Mouse (Mus musculus): ENCODE results near the gene Tmem246. TPM values are rescaled to one million over a fixed set of nuclear protein-coding genes. Genes with fewer than 3 reads are reported as not detected.
A peak's percentile ranks its signal among the peaks of the same experiment; 100 is the strongest.

The Tmem246 gene
- polyA plus RNA-seq, 1 experiment from 2014 or later = 22.6 TPM

GRCm38 (mm10) chr4:49549383-49549782, 48.3 kb downstream of the Tmem246 start, which contains the start of gene Aldob:
Aldob (minus strand) TSS chr4:49549546.
- Histone ChIP-seq H3K27me3 (replicated peaks; ENCODE audit: control insufficient read depth, insufficient read depth, low read length) (no peaks in the 10 kb centered on the region), H3K36me3 (ENCODE audit: control insufficient read depth, insufficient read depth, low read length) (0 out of 2 replicates have a peak, but pooled peaks cover 2% of the 10 kb centered on the region), H3K4me1 (ENCODE audit: control insufficient read depth, insufficient read depth, low read length) (no peaks in the 10 kb centered on the region), H3K4me3 (ENCODE audit: low read length) (peak within 1 kb of the TSS; percentile 50), H3K9ac (ENCODE audit: low read depth, low read length) (peak within 1 kb of the TSS; percentile 66), H3K4me2 (ENCODE audit: low read depth, low read length) (peak within 1 kb of the TSS; percentile 46), H3K9me3 (ENCODE audit: control insufficient read depth, low read length) (no peaks in the 10 kb centered on the region), H3K27ac (ENCODE audit: low read length) (peak within 1 kb of the TSS; percentile 91)
- 26% methylated on average over 3 of the region's 3 CpGs for WGBS
- peak; percentile 86 for ATAC-seq

DNA sequence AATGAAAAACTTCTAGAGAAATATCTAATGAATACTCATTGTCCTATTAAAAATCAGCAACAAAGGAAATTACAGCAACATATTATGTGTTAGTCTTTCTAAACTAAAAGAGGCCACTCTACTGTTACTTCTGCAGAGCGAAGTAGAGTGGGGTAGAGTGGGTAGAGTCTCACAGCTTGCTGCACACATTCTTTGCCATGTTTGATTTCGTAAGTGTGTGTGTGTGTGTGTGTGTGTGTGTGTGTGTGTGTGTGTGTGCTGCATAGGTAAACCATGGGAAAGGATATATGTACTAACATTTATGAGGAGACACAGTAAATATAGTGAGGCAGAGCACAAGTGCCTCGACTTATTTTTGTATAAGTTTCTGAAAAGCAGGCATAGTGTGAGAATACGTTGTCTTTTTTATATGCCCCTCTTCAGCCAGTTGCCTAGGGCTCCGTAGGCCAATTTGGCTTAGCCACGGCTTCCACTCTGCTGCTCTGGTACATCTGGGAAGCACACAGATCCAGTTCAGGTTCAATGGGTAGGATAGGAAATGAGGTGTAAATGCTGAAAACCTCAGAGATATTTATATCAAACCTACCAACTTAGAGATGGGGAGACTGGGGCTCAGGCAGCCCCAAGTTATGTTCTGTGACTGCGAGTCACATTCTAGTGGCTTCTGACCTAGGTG, 50.0 kb downstream of the Tmem246 start:
- ATAC-seq = peak; percentile 47
- Histone ChIP-seq H3K4me1 (ENCODE audit: control insufficient read depth, insufficient read depth, low read length) (no peaks in the 10 kb centered on the region), H3K36me3 (ENCODE audit: control insufficient read depth, insufficient read depth, low read length) (0 out of 2 replicates have a peak, but pooled peaks cover 2% of the 10 kb centered on the region), H3K4me3 (ENCODE audit: low read length) (peak overlapping the region; percentile 50), H3K27ac (ENCODE audit: low read length) (peak overlapping the region; percentile 91), H3K9me3 (ENCODE audit: control insufficient read depth, low read length) (no peaks in the 10 kb centered on the region), H3K27me3 (replicated peaks; ENCODE audit: control insufficient read depth, insufficient read depth, low read length) (no peaks in the 10 kb centered on the region), H3K9ac (ENCODE audit: low read depth, low read length) (peak overlapping the region; percentile 66), H3K4me2 (ENCODE audit: low read depth, low read length) (peak overlapping the region; percentile 46)
- WGBS = 71% methylated on average over 7 of the region's 7 CpGs

DNA sequence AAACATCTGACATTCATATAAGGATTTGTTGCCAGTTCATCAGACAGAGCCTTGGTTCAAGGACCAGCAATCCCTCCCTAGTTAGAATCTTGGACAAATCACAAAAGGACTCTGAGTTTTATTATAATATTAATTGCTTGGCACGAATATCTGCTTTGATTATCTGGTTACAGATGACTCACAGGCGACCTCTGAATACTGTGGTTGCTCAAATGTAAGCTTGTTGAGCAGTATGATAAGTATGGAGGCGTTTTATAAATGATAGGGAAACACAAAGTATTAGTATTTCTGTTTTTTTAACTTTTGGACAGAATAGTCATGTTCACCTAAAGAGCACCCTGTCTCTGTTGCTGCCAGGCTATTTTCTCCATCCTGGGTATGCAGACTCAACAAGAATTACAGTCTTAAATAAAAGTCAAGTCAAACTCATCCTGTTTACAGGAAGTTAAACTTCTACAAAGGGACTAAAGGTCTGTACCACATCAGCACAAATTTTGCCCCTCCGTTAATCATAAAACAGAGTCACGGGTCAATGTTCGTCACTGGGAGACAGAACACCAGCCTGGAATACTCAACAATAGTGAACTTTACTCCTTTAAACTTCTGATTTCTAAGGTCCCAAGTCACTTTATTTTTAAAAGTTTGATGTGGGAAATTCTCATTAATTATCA, 50.7 kb downstream of the Tmem246 start:
- peak; percentile 85 for ATAC-seq
- Histone ChIP-seq H3K36me3 (ENCODE audit: control insufficient read depth, insufficient read depth, low read length) (0 out of 2 replicates have a peak, but pooled peaks cover 2% of the 10 kb centered on the region), H3K4me2 (ENCODE audit: low read depth, low read length) (peak overlapping the region; percentile 30; the same call in 1 of the 2 replicates), H3K27me3 (replicated peaks; ENCODE audit: control insufficient read depth, insufficient read depth, low read length) (no peaks in the 10 kb centered on the region), H3K4me3 (ENCODE audit: low read length) (peak overlapping the region; percentile 20), H3K4me1 (ENCODE audit: control insufficient read depth, insufficient read depth, low read length) (no peaks in the 10 kb centered on the region), H3K9ac (ENCODE audit: low read depth, low read length) (no peak overlapping the region), H3K9me3 (ENCODE audit: control insufficient read depth, low read length) (no peaks in the 10 kb centered on the region), H3K27ac (ENCODE audit: low read length) (peak overlapping the region; percentile 65)
- 36% methylated on average over 6 of the region's 6 CpGs for WGBS

- Histone ChIP-seq H3K4me3 (ENCODE audit: low read length) (peak overlapping the region; percentile 11; the same call in 1 of the 2 replicates), H3K27me3 (replicated peaks; ENCODE audit: control insufficient read depth, insufficient read depth, low read length) (no peaks in the 10 kb centered on the region), H3K4me2 (ENCODE audit: low read depth, low read length) (peak overlapping the region; percentile 30), H3K9ac (ENCODE audit: low read depth, low read length) (no peak overlapping the region), H3K9me3 (ENCODE audit: control insufficient read depth, low read length) (no peaks in the 10 kb centered on the region), H3K27ac (ENCODE audit: low read length) (no peak overlapping the region), H3K36me3 (ENCODE audit: control insufficient read depth, insufficient read depth, low read length) (0 out of 2 replicates have a peak, but pooled peaks cover 2% of the 10 kb centered on the region), H3K4me1 (ENCODE audit: control insufficient read depth, insufficient read depth, low read length) (no peaks in the 10 kb centered on the region)
- WGBS = 89% methylated on average over 2 of the region's 2 CpGs
- ATAC-seq = no peak
Measured at GRCm38 (mm10) chr4:49546026-49546425, 51.6 kb downstream of the Tmem246 start.

DNA sequence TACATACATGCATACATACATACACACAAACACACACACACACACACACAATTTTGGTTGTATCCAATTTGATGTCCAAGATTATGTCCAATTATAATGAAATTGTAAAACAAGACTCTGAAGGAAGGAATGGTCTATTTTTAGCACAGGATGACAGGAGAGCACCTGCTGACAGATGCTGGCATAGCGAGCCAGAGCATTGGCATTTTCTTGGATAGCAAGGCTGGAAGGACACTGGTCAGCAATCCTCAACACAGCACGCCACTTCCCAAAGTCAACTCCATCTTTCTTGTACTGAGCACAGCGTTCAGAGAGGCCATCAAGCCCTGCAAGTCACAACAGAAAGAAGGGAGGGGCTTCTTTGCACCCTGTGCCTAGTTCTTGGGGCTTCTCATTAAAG, 56.7 kb downstream of the Tmem246 start:
- Histone ChIP-seq H3K27ac (ENCODE audit: low read length) (no peak overlapping the region), H3K27me3 (replicated peaks; ENCODE audit: control insufficient read depth, insufficient read depth, low read length) (no peaks in the 10 kb centered on the region), H3K9ac (ENCODE audit: low read depth, low read length) (no peak overlapping the region), H3K4me3 (ENCODE audit: low read length) (no peak overlapping the region), H3K9me3 (ENCODE audit: control insufficient read depth, low read length) (no peaks in the 10 kb centered on the region), H3K4me2 (ENCODE audit: low read depth, low read length) (no peak overlapping the region), H3K36me3 (ENCODE audit: control insufficient read depth, insufficient read depth, low read length) (0 out of 2 replicates have a peak, but pooled peaks cover 2% of the 10 kb centered on the region), H3K4me1 (ENCODE audit: control insufficient read depth, insufficient read depth, low read length) (no peaks in the 10 kb centered on the region)
- ATAC-seq = no peak
- WGBS = 80% methylated on average over 3 of the region's 3 CpGs

- H3K27ac ChIP-seq (ENCODE audit: low read length) = no peak overlapping the region
- H3K4me3 ChIP-seq (ENCODE audit: low read length) = no peak overlapping the region
- WGBS = 67% methylated on average over 6 of the region's 6 CpGs
- H3K36me3 ChIP-seq (ENCODE audit: control insufficient read depth, insufficient read depth, low read length) = 0 out of 2 replicates have a peak, but pooled peaks cover 2% of the 10 kb centered on the region
- no peaks in the 10 kb centered on the region for H3K4me1 ChIP-seq (ENCODE audit: control insufficient read depth, insufficient read depth, low read length)
- no peak overlapping the region for H3K9ac ChIP-seq (ENCODE audit: low read depth, low read length)
- H3K9me3 ChIP-seq (ENCODE audit: control insufficient read depth, low read length) = no peaks in the 10 kb centered on the region
- H3K4me2 ChIP-seq (ENCODE audit: low read depth, low read length) = no peak overlapping the region
- ATAC-seq = no peak
- H3K27me3 ChIP-seq (replicated peaks; ENCODE audit: control insufficient read depth, insufficient read depth, low read length) = no peaks in the 10 kb centered on the region
Measured at GRCm38 (mm10) chr4:49539665-49540064, 58.0 kb downstream of the Tmem246 start.

- Histone ChIP-seq H3K4me3 (ENCODE audit: low read length) (no peak overlapping the region), H3K36me3 (ENCODE audit: control insufficient read depth, insufficient read depth, low read length) (no peaks in the 10 kb centered on the region), H3K27me3 (replicated peaks; ENCODE audit: control insufficient read depth, insufficient read depth, low read length) (no peaks in the 10 kb centered on the region), H3K4me1 (ENCODE audit: control insufficient read depth, insufficient read depth, low read length) (no peaks in the 10 kb centered on the region), H3K27ac (ENCODE audit: low read length) (no peak overlapping the region), H3K9ac (ENCODE audit: low read depth, low read length) (no peak overlapping the region), H3K4me2 (ENCODE audit: low read depth, low read length) (no peak overlapping the region), H3K9me3 (ENCODE audit: control insufficient read depth, low read length) (no peaks in the 10 kb centered on the region)
- ATAC-seq = no peak
- WGBS = 88% methylated on average over 4 of the region's 4 CpGs
Measured at GRCm38 (mm10) chr4:49536671-49537070, 61.0 kb downstream of the Tmem246 start.

DNA sequence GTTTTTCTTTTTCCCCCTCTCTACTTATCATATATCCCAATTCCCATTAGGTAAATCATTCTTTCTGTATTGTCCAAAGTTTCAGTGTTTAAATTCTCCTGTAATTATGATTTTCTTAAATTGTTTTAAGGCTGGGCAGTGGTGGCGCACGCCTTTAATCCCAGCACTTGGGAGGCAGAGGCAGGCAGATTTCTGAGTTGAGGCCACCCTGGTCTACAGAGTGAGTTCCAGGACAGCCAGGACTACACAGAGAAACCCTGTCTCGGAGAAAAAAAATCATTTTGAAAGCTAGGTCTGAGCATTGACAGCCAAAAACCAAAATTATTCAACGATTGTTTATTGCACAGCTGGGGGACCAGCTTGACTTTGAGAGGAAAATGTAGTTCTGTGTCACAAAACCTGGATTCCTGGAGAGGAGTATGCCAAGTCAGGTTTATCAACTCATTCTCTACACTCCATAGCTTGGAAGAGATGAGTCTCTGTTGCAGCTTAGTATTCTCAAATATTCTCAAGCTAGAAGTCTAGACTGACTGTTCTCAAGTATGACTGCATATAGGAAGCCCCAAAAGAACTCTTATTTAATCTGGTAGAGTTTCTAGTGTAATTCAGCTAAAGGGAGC, 61.9 kb downstream of the Tmem246 start:
- no peak overlapping the region for H3K27ac ChIP-seq (ENCODE audit: low read length)
- no peaks in the 10 kb centered on the region for H3K4me1 ChIP-seq (ENCODE audit: control insufficient read depth, insufficient read depth, low read length)
- no peak overlapping the region for H3K4me2 ChIP-seq (ENCODE audit: low read depth, low read length)
- no peaks in the 10 kb centered on the region for H3K9me3 ChIP-seq (ENCODE audit: control insufficient read depth, low read length)
- no peak overlapping the region for H3K4me3 ChIP-seq (ENCODE audit: low read length)
- 0 out of 2 replicates have a peak, but pooled peaks cover under 1% of the 10 kb centered on the region for H3K36me3 ChIP-seq (ENCODE audit: control insufficient read depth, insufficient read depth, low read length)
- no peak for ATAC-seq
- H3K9ac ChIP-seq (ENCODE audit: low read depth, low read length) = no peak overlapping the region
- H3K27me3 ChIP-seq (replicated peaks; ENCODE audit: control insufficient read depth, insufficient read depth, low read length) = no peaks in the 10 kb centered on the region
- 91% methylated on average over 4 of the region's 4 CpGs for WGBS

DNA sequence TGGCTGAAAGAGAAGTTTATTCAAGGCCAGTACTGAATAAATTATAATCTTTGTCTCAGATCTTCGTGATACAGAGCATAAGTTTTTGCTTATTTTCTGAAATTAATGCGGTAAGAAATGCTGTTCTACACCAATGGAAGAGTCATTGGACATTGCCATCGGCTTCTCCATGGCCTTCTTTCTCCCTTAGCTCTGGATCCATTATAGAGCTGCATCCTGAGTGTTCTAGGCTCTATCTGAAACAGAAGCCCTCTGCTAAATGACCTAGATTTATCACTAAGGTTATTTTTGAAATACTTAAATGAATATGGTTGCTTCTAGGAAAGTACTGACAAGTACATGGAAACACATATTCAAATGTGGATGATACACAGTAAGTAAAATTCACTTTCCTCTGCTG, 62.6 kb downstream of the Tmem246 start:
- no peak overlapping the region for H3K4me2 ChIP-seq (ENCODE audit: low read depth, low read length)
- H3K27me3 ChIP-seq (replicated peaks; ENCODE audit: control insufficient read depth, insufficient read depth, low read length) = no peaks in the 10 kb centered on the region
- H3K9me3 ChIP-seq (ENCODE audit: control insufficient read depth, low read length) = peaks cover 7% of the 10 kb centered on the region
- WGBS = 91% methylated on average over 3 of the region's 3 CpGs
- ATAC-seq = no peak
- H3K27ac ChIP-seq (ENCODE audit: low read length) = no peak overlapping the region
- H3K4me3 ChIP-seq (ENCODE audit: low read length) = no peak overlapping the region
- no peak overlapping the region for H3K9ac ChIP-seq (ENCODE audit: low read depth, low read length)
- no peaks in the 10 kb centered on the region for H3K4me1 ChIP-seq (ENCODE audit: control insufficient read depth, insufficient read depth, low read length)
- peaks cover 8% of the 10 kb centered on the region for H3K36me3 ChIP-seq (ENCODE audit: control insufficient read depth, insufficient read depth, low read length)

Measured in intestine, embryonic 16.5 days (tissue).